Mouse (Mus musculus) bone marrow, adult 2 months (tissue): ENCODE measurements around the gene Kcnk10. TPM values are rescaled to one million over a fixed set of nuclear protein-coding genes. Genes with fewer than 3 reads are reported as not detected.

Source experiments
- H3K27ac ChIP-seq: fragments of 200-500 bp; 2 replicates; pipeline ENCODE4 v1.5.1; 2012; ENCODE audit warnings: low read depth, mild to moderate bottlenecking, control low read depth, inconsistent platforms, low read length; ENCODE audit not compliant: control insufficient read depth, poor library complexity, insufficient read depth
- H3K4me1 ChIP-seq: fragments of 200-500 bp; 2 replicates; pipeline ENCODE4 v1.6.1; 2011; ENCODE audit warnings: low read length; ENCODE audit not compliant: control insufficient read depth, insufficient read depth
- H3K4me3 ChIP-seq: fragments of 200-500 bp; replicated peaks from 2 replicates; pipeline ENCODE3; 2011; ENCODE audit warnings: mild to moderate bottlenecking, low read depth, low read length, control low read depth; ENCODE audit not compliant: control insufficient read depth
- CTCF ChIP-seq: fragments of 200-500 bp; IDR thresholded peaks from 2 replicates; pipeline ENCODE4 v1.5.1; 2011; ENCODE audit warnings: low read length, control low read depth; ENCODE audit not compliant: control insufficient read depth, insufficient read depth
- POLR2A ChIP-seq: fragments of 200-500 bp; IDR thresholded peaks from 2 replicates; pipeline ENCODE4 v1.6.1; 2011; ENCODE audit warnings: low read depth, mild to moderate bottlenecking, control low read depth, low read length, borderline replicate concordance; ENCODE audit not compliant: control insufficient read depth
- WGBS: fragments of 180-500 bp; shearing (Covaris S2); methylation state at CpG from one replicate; pipeline ENCODE4 v1.1.7; 2018; 5-methylcytosine and 5-hydroxymethylcytosine counted together
- polyA plus RNA-seq: library from polyadenylated mRNA; stranded (reverse); fragments of >200 nt; gene quantifications from 2 replicates; pipeline ENCODE4 v1.2.4, GENCODE M21; 2011; ENCODE audit warnings: low replicate concordance; ENCODE audit not compliant: missing spikeins, insufficient read depth, insufficient read length

Kcnk10 gene
- polyA plus RNA-seq, 1 experiment: not detected

- Histone ChIP-seq H3K4me3 (no peak overlapping the region), H3K4me1 (no peaks in the 10 kb centered on the region; the same call in 1 of the 2 replicates), H3K27ac (no peak overlapping the region)
- no peak for TF ChIP-seq POLR2A
- TF ChIP-seq CTCF: no peak
- 73% methylated on average over 5 of the region's 5 CpGs for WGBS
Observed at GRCm38 (mm10) chr12:98536760-98537159, 41.4 kb downstream of the Kcnk10 start.

GRCm38 (mm10) chr12:98536036-98536435 lies 42.1 kb downstream of the Kcnk10 start:
- no peak for TF ChIP-seq CTCF
- no peak for TF ChIP-seq POLR2A
- H3K4me3 ChIP-seq: no peak overlapping the region
- H3K27ac ChIP-seq: no peak overlapping the region
- H3K4me1 ChIP-seq: no peaks in the 10 kb centered on the region; the same call in 1 of the 2 replicates
- 76% methylated on average over 6 of the region's 6 CpGs for WGBS

- Histone ChIP-seq H3K4me1 (no peaks in the 10 kb centered on the region; the same call in 1 of the 2 replicates), H3K27ac (no peak overlapping the region), H3K4me3 (no peak overlapping the region)
- TF ChIP-seq CTCF: no peak
- TF ChIP-seq POLR2A: no peak
- WGBS: 85% methylated on average over 9 of the region's 9 CpGs
Observed at GRCm38 (mm10) chr12:98535494-98535901, 42.6 kb downstream of the Kcnk10 start.

- no peak overlapping the region for H3K4me3 ChIP-seq
- WGBS: 86% methylated on average over 8 of the region's 8 CpGs
- H3K27ac ChIP-seq: no peak overlapping the region
- H3K4me1 ChIP-seq: no peaks in the 10 kb centered on the region; the same call in 1 of the 2 replicates
- TF ChIP-seq CTCF (no peak), POLR2A (no peak)
Observed at GRCm38 (mm10) chr12:98528635-98529034, 49.5 kb downstream of the Kcnk10 start.

GRCm38 (mm10) chr12:98525361-98525760 lies 52.7 kb downstream of the Kcnk10 start:
- H3K4me3 ChIP-seq: no peak overlapping the region
- TF ChIP-seq CTCF (no peak), POLR2A (no peak)
- H3K27ac ChIP-seq: no peak overlapping the region
- 80% methylated on average over 8 of the region's 8 CpGs for WGBS
- H3K4me1 ChIP-seq: no peaks in the 10 kb centered on the region; the same call in 1 of the 2 replicates

- no peak for TF ChIP-seq POLR2A
- no peak for TF ChIP-seq CTCF
- Histone ChIP-seq H3K4me1 (no peaks in the 10 kb centered on the region; the same call in 1 of the 2 replicates), H3K27ac (no peak overlapping the region), H3K4me3 (no peak overlapping the region)
- WGBS: 81% methylated on average over 13 of the region's 13 CpGs
Observed at GRCm38 (mm10) chr12:98524331-98525311, 53.5 kb downstream of the Kcnk10 start.

GRCm38 (mm10) chr12:98521311-98521710 lies 56.8 kb downstream of the Kcnk10 start:
- Histone ChIP-seq H3K27ac (no peak overlapping the region), H3K4me3 (no peak overlapping the region), H3K4me1 (no peaks in the 10 kb centered on the region; the same call in 1 of the 2 replicates)
- 61% methylated on average over 4 of the region's 4 CpGs for WGBS
- TF ChIP-seq CTCF (no peak), POLR2A (no peak)

GRCm38 (mm10) chr12:98520568-98520931 lies 57.6 kb downstream of the Kcnk10 start:
- TF ChIP-seq CTCF: no peak
- Histone ChIP-seq H3K4me3 (no peak overlapping the region), H3K4me1 (no peaks in the 10 kb centered on the region; the same call in 1 of the 2 replicates), H3K27ac (no peak overlapping the region)
- WGBS: 79% methylated on average over 4 of the region's 4 CpGs
